Comparison of ENCODE assay signal across 12 mouse cellular contexts in genomic region chr11:120022216-120022615, GRCm38 (mm10). TPM values are rescaled to one million over a fixed set of nuclear protein-coding genes. Genes with fewer than 3 reads are reported as not detected.
DNase-seq lines count a peak whose midpoint lies in the region; ATAC-seq and TF ChIP-seq lines count a peak whose summit lies in the region.
"Had no signal": no experiment of that assay in that cellular context is flagged by ENCODE, and none has a peak within 500 bp of the region (broad histone marks: within the 10 kb centered on the region; RNA-seq: fewer than 3 reads in every experiment).

No protein-coding gene starts in this region.

- H3K27me3 ChIP-seq in limb, embryonic 14.5 days (ENCODE audit: control insufficient read depth, insufficient read depth, low read length) = no peaks in the 10 kb centered on the region

- TF ChIP-seq POLR2A in limb, embryonic 14.5 days (IDR thresholded peaks at IDR 0.05; ENCODE audit: borderline replicate concordance, extremely low read depth, insufficient read depth, insufficient read length) = no peak

- no peak for DNase-seq in frontal cortex, postnatal 36 days (ENCODE audit: low spot score in 2 of 2)
- DNase-seq in NIH3T3 (ENCODE audit: low read depth) = peak; percentile 26
- DNase-seq in cerebellum, adult 9-11 months = peak; percentile 79
- no peak for DNase-seq in limb, embryonic 14.5 days (ENCODE audit: low spot score)
- no peak for DNase-seq in layer of hippocampus, adult 8-10 months (ENCODE audit: low spot score in 2 of 2)
- DNase-seq in lung, adult 18-20 months = no peak
- DNase-seq: adrenal gland, adult 8-10 months; kidney, adult 2 months; lung, adult 2 months had no signal

- no peaks in the 10 kb centered on the region for H3K9me3 ChIP-seq in limb, embryonic 14.5 days (ENCODE audit: control insufficient read depth, low read length)

- WGBS in limb, embryonic 14.5 days = 29% methylated on average over 8 of the region's 8 CpGs

- no peak overlapping the region for H3K4me2 ChIP-seq in limb, embryonic 14.5 days (replicated peaks; ENCODE audit: low read depth, low read length, severe bottlenecking)

- no peak overlapping the region for H3K4me3 ChIP-seq in limb, embryonic 14.5 days (replicated peaks; ENCODE audit: low read length)

- 0 out of 2 replicates have a peak, but pooled peaks have one; percentile 20 for ATAC-seq in frontal cortex, adult (ENCODE audit: low TSS enrichment)
- no peak for ATAC-seq in limb, embryonic 14.5 days (ENCODE audit: low FRiP score, low read depth)
- no peak for ATAC-seq in megakaryocyte progenitor cell, adult 5-6 weeks (replicated peaks; ENCODE audit: poor library complexity)
- ATAC-seq: CD4-positive, CD25-positive, alpha-beta regulatory T cell, adult 4 months had no signal

- no peak overlapping the region for H3K27ac ChIP-seq in limb, embryonic 14.5 days (replicated peaks; ENCODE audit: low read depth, low read length)

- peaks cover 5% of the 10 kb centered on the region for H3K4me1 ChIP-seq in limb, embryonic 14.5 days (ENCODE audit: control insufficient read depth, insufficient read depth, low read length)

- no peaks in the 10 kb centered on the region for H3K36me3 ChIP-seq in limb, embryonic 14.5 days (ENCODE audit: control insufficient read depth, insufficient read depth, low read length)

- H3K9ac ChIP-seq in limb, embryonic 14.5 days (ENCODE audit: low read depth, low read length, severe bottlenecking) = 0 out of 2 replicates have a peak overlapping the region, but pooled peaks have one; percentile 1

RNA-seq across cellular contexts. Expression of gene Aatk, which starts 24.8 kb away (rescaled TPM):
- polyA plus RNA-seq in limb, embryonic 14.5 days (2012; rRNA removed) = 14.8 and 19.0 TPM in 2 replicates
- polyA plus RNA-seq in limb, embryonic 14.5 days (2014; fragmentation: Nextera tagmentation; extraction: Ambion mirVana) = 5.9 and 8.1 TPM in 2 replicates
- 100 to 1,000 TPM; 217 to 247 (median 224) TPM for total RNA-seq in layer of hippocampus, adult 8-10 months (2022)
- total RNA-seq in megakaryocyte progenitor cell, adult 5-6 weeks (2015) = 4.7 and 6.3 TPM in 2 replicates
- total RNA-seq in megakaryocyte progenitor cell, adult 5-6 weeks (2017) = 5.6 and 6.3 TPM in 2 replicates
- polyA plus RNA-seq: CD4-positive, CD25-positive, alpha-beta regulatory T cell, adult 4 months had no signal

Comparison
In these comparisons a context has a peak if more than half of its experiments do, and no peak if none do; other contexts are left out.
1. DNase-seq: peak in NIH3T3 (single experiment) and cerebellum, adult 9-11 months (single experiment); none in frontal cortex, postnatal 36 days (0 of 2), limb, embryonic 14.5 days (single experiment), layer of hippocampus, adult 8-10 months (0 of 2) and lung, adult 18-20 months (0 of 2).
2. RNA of gene Aatk, which starts 24.8 kb away (total RNA-seq): 217 to 247 TPM in layer of hippocampus, adult 8-10 months; 4.7 to 6.3 TPM in megakaryocyte progenitor cell, adult 5-6 weeks; every median in the first group is over 10 times any median in the second.